Mouse (Mus musculus): ENCODE measurements at regions not wholly inside any gene's neighbourhood (a gene's known extent, or its start where the extent isn't known, plus 50 kb on each side); places are given as distances from the start of the nearest gene placed in this dataset.

DNA sequence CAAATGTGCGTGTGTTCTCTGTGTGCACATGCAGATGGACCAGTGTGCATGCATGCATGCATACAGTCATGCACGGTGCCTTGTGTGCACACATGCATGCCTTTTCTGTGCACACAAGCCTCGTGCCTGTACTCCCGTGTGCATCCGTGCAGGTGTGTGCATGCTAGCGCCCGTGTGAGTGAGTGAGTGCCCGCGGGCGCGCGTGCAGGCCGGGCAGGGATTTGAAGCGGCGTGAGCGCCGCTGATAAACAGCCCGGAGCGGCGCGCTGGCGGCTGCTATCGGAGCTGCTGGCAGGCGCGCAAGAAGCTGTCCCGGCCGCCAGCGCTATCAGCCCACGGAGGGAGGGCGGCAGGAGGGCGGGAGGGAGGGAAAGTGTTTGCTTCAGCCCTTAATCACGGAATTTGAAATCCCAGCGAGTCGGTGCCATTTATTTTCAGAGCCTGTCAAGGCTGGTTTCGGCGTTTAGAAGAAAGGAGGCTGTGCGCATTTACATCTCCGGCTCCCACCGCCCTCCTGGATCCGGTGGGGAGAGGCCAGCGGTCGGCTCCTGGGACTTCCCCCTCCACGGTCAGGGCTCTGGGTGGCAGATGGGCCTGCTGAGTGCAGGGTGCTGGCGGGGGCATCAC lies 82.1 kb downstream of the Cstad start:
- peak; percentile 52 to 68 for DNase-seq (ENCODE audit: low spot score in 2 of 2)

DNA sequence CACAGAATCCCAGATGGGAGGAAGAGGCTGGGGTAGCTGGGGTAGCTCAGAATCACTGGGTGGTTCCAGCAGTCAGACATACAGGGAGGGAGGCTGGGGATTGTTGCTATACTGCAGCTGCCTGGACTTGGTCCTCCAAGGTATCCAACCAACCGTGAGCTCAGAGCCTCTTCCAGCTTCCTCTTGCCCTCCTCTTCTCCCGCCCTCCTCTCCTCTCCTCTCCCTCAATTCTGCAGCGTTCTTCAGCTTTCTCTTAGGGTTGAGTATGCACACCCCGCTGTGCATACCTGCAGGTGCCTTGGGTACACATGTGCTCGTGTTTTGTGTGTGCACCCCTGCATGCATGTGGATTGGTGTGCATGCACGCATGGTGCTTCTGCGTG lies 81.6 kb downstream of the Cstad start:
- DNase-seq (ENCODE audit: low spot score in 2 of 2), result no peak

DNA sequence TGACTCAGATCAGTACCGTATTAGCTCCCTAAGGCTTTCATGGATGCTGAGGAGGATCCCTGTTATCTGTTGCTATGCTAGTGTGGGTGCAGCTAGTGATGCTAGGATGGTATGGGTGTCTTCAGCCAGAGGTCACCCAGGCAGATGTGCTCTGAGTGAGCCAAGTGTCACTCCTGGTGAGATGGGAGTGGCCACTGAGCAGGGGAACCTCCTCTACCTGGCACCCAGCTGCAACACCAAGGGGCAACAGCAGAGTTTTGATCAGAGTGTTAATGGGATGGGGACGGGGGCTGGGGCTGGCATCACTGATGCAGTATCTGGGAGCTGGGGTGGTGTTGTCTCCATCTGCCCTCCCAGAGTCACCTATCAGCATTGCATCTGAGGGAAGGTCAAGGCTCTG lies 81.0 kb downstream of the Cstad start:
- no peak for DNase-seq (ENCODE audit: low spot score in 2 of 2)

DNA sequence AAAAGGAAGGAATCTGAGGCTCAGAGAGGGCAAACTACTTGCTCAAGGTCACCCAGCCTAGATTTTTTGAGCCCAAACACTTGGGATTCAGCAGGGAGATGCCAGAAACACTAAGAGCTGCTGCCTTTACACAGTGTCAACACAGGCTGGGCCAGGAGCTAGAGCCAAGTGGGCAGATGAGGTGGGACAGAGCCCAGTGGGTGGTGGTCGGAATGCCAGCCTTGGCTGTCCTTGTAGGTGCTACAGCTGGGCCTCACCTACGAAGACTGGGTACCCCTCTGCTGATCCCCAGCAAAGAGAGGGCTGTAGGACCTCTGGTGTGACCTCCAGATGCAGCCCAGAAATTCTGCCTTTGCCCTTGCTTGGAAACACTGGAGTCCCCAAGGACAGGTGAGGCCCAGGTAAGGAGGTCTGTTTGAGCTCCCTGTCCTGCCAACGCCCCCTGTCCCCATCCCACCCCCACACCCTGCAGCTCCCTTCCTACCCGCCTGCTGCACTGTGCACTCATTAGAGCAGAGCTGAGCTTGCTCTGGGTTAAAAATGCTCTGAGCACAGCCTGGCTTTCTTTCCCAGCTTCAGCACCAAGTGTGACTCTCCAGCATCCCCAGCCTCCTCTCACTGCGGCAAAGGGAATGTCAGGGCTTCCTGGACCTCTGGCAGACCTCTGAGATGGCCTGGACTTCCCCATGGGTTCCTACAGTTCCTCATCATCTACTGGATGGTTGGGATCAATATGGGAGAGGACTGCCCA lies 76.2 kb downstream of the Cstad start:
- DNase-seq (ENCODE audit: low spot score in 2 of 2), result no peak

DNA sequence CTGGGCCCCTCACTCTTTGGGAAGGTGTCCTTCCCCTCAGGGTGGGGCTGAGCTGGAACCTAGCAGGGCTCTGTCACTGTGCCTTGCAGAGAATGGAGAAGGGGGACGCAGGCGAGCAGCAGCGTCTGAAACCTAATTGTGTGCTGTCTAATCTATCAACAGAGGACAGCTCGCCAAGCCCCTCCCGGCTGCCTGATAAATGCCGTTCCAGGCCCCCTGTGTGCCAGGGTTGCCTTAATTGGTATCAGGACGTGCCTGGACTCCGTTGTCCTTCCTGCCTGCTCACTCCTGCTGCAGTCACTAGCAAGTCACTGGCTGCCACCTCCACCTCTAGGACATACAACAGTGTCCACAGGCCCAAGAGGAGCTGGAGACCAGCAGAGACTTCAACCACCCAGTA lies 72.6 kb downstream of the Cstad start:
- no peak for DNase-seq (ENCODE audit: low spot score in 2 of 2)

DNA sequence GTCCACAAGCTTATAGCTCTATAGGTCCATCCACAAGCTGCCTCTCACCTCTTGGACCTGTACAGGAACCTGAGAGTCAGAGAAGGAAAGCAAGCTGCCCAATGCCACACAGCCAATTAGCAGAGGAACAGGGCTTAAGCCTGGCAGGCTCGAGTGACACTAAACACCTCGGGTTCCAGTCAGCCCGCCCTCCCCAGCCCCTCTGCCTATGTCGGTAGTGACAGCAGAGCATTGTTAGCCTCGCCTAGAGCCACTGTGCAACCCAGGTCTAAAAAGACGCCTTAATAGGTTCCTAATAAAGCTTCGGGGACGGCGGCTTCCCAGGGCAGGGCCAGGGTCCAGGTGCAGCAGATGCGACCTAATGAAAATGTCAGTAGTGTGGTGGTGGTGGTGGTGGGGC lies 66.3 kb downstream of the Cstad start:
- no peak for DNase-seq (ENCODE audit: low spot score in 2 of 2)

DNA sequence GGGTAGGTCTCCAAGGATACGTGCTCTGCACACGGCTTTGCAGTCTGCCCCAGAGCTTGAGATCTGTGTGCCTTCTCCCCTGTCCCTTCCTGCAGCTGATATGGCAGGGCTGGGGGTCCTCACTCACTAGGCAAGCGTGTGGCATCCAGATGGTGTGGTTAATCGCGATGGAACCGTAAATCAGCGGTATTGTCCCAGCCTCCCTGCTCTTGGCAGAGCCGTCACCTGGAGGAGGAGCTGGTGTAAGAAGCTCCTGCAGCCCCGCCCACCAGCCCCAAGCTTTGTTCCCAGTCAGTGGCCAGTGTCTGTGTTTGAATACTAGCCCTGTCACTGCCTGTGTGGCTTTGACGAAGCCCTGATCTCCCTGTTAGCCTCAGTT lies 65.8 kb downstream of the Cstad start:
- DNase-seq (ENCODE audit: low spot score in 2 of 2), result no peak

DNA sequence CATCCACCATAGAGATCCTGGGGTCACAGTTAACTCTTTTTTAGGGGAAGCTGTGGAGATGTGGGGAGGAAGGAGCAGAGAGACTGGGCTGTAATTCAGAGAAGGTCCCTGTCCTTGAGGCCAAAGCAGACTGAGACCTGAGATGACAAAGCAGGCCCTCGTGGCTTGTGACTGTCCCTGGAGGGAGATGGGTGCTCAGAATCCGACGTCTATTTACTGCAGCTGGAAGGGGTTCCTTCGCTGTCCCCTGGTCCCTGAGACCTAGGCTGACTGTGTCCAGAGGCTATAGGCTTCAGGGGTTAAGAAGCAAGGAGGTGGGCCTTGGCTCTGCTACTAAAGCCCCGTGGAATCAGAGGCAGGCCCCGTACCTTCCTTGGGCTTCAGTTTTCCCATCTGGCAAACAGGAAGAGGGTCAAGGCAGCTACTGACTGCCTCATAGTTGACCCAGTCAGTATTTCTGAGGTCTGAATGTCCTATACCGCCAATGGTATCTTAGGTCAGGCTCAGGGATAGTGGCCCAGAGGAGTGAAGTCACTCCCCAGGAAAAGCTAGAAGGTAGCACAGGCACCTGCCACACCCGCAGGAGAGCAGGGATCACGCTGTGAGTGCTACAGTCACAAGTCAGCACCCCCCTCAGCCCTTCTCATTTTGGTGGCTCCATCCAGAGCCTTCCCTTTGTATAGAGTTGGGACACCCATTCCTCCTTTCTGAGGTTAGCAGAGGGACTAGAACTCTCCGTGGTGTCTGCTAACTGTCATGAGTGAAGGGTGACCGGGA lies 65.2 kb downstream of the Cstad start:
- DNase-seq (ENCODE audit: low spot score in 2 of 2), result no peak

DNA sequence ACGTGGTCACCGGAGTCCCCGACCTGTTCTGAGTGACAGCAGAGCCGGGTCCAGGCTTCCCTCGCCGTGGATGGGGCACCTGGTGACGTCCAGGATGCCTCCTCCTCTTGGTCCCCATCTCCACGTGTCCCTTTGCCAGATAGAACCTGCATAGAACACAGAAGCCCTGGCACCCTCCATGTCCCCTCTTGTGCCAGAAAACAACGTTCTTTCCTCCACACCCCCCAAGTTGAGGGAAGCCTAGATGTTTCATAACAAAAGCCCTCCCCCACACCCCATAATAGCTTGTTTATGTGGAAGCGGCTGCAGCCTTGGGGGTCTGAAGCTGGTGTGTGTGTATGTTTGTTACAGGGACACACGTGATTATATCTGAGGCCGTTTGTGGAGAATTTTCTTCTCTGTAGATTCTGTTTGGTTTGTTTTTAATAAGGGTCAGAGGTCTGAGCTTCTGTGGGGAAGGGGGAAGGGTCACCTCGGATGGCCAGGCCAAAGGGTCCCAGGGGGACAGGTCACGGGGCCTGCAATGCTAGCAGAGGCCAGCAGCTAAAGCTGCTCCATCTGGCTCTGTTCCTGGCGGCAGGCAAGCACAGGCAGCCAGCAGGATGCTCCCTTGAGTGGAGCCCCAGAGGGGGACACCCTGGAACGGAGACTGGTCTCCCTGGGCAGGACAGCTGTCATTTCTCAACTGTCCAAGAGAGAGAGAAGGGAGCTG lies 64.2 kb downstream of the Cstad start:
- peak; percentile 27 to 80 for DNase-seq (ENCODE audit: low spot score in 2 of 2)
